ENCODE assay signal across 8 mouse cellular contexts in genomic region chr4:148935211-148935610, GRCm38 (mm10).
A peak's percentile ranks its signal among the peaks of the same experiment; 100 is the strongest.
DNase-seq lines count a peak whose midpoint lies in the region; ATAC-seq and TF ChIP-seq lines count a peak whose summit lies in the region.

No protein-coding gene starts in this region.

- peaks cover 28% of the 10 kb centered on the region for H3K27me3 ChIP-seq in forebrain, embryonic 12.5 days
- H3K27me3 ChIP-seq in hindbrain, embryonic 12.5 days: peaks cover 48% of the 10 kb centered on the region
- peaks cover 8% of the 10 kb centered on the region; the same call in 1 of the 2 replicates for H3K27me3 ChIP-seq in liver, embryonic 12.5 days (replicated peaks)
- 0 out of 2 replicates have a peak, but pooled peaks cover 5% of the 10 kb centered on the region for H3K27me3 ChIP-seq in stomach, embryonic 15.5 days (replicated peaks)

- H3K4me3 ChIP-seq in forebrain, embryonic 12.5 days (replicated peaks): no peak overlapping the region
- H3K4me3 ChIP-seq in hindbrain, embryonic 12.5 days: no peak overlapping the region
- H3K4me3 ChIP-seq in liver, embryonic 12.5 days: no peak overlapping the region
- no peak overlapping the region for H3K4me3 ChIP-seq in stomach, embryonic 15.5 days (replicated peaks)
- H3K4me3 ChIP-seq in left cerebral cortex, adult 2 months: no peak overlapping the region

- ATAC-seq in forebrain, embryonic 12.5 days (ENCODE audit: low FRiP score): peak; percentile 45; the same call in 1 of the 2 replicates
- ATAC-seq in hindbrain, embryonic 12.5 days (ENCODE audit: low FRiP score): peak; percentile 55
- peak; percentile 18; the same call in 1 of the 2 replicates for ATAC-seq in liver, embryonic 12.5 days
- peak; percentile 72 for ATAC-seq in stomach, embryonic 15.5 days (ENCODE audit: insufficient read depth, low FRiP score, low read depth)

- TF ChIP-seq CTCF in brain, embryonic 14.5 days (IDR thresholded peaks at IDR 0.05; ENCODE audit: borderline replicate concordance, extremely low read depth, insufficient read depth, insufficient read length): no peak
- TF ChIP-seq CTCF in left cerebral cortex, adult 2 months (IDR thresholded peaks at IDR 0.05): no peak

- TF ChIP-seq POLR2A in brain, embryonic 14.5 days (IDR thresholded peaks at IDR 0.05; ENCODE audit: borderline replicate concordance, extremely low read depth, insufficient read depth, insufficient read length, poor library complexity, severe bottlenecking): no peak

- peaks cover 2% of the 10 kb centered on the region; the same call in 1 of the 2 replicates for H3K36me3 ChIP-seq in forebrain, embryonic 12.5 days (replicated peaks)
- peaks cover 3% of the 10 kb centered on the region; the same call in 1 of the 2 replicates for H3K36me3 ChIP-seq in hindbrain, embryonic 12.5 days
- H3K36me3 ChIP-seq in liver, embryonic 12.5 days: no peaks in the 10 kb centered on the region
- peaks cover 7% of the 10 kb centered on the region for H3K36me3 ChIP-seq in stomach, embryonic 15.5 days

- intact Hi-C loops in left cerebral cortex, adult 2 months (cut with DNase I): no loop called here

- no peak overlapping the region for H3K4me2 ChIP-seq in forebrain, embryonic 12.5 days
- no peak overlapping the region for H3K4me2 ChIP-seq in hindbrain, embryonic 12.5 days (replicated peaks)
- H3K4me2 ChIP-seq in liver, embryonic 12.5 days: 0 out of 2 replicates have a peak overlapping the region, but pooled peaks have one; percentile 8
- H3K4me2 ChIP-seq in stomach, embryonic 15.5 days: peak overlapping the region; percentile 8; the same call in 1 of the 2 replicates

- WGBS in forebrain, embryonic 12.5 days: 45% methylated on average over 13 of the region's 13 CpGs
- WGBS in hindbrain, embryonic 12.5 days: 30% methylated on average over 13 of the region's 13 CpGs
- 49% methylated on average over 13 of the region's 13 CpGs for WGBS in liver, embryonic 12.5 days (ENCODE audit: insufficient replicate concordance)
- WGBS in stomach, embryonic 15.5 days: 16% methylated on average over 13 of the region's 13 CpGs

- H3K9ac ChIP-seq in forebrain, embryonic 12.5 days: no peak overlapping the region
- H3K9ac ChIP-seq in hindbrain, embryonic 12.5 days: no peak overlapping the region
- no peak overlapping the region for H3K9ac ChIP-seq in liver, embryonic 12.5 days
- no peak overlapping the region for H3K9ac ChIP-seq in stomach, embryonic 15.5 days

- peak; percentile 72 for DNase-seq in brain, embryonic 14.5 days (ENCODE audit: low read depth)
- no peak for DNase-seq in adipocyte (ENCODE audit: low spot score)
- no peak for DNase-seq in left cerebral cortex, adult 2 months (ENCODE audit: extremely low spot score in 1 of 2, low spot score in 2 of 2)
- no peak for DNase-seq in cerebellum, postnatal 36 days

- H3K27ac ChIP-seq in forebrain, embryonic 12.5 days: no peak overlapping the region
- H3K27ac ChIP-seq in hindbrain, embryonic 12.5 days: peak overlapping the region; percentile 36; the same call in 1 of the 2 replicates
- 0 out of 2 replicates have a peak overlapping the region, but pooled peaks have one; percentile 17 for H3K27ac ChIP-seq in liver, embryonic 12.5 days
- H3K27ac ChIP-seq in stomach, embryonic 15.5 days: peak overlapping the region; percentile 64
- no peak overlapping the region for H3K27ac ChIP-seq in left cerebral cortex, adult 2 months

- peaks cover 39% of the 10 kb centered on the region for H3K4me1 ChIP-seq in forebrain, embryonic 12.5 days
- peaks cover 38% of the 10 kb centered on the region for H3K4me1 ChIP-seq in hindbrain, embryonic 12.5 days
- peaks cover 11% of the 10 kb centered on the region for H3K4me1 ChIP-seq in liver, embryonic 12.5 days
- H3K4me1 ChIP-seq in stomach, embryonic 15.5 days: peaks cover 30% of the 10 kb centered on the region

- no peaks in the 10 kb centered on the region for H3K9me3 ChIP-seq in forebrain, embryonic 12.5 days
- no peaks in the 10 kb centered on the region for H3K9me3 ChIP-seq in hindbrain, embryonic 12.5 days (replicated peaks)
- no peaks in the 10 kb centered on the region for H3K9me3 ChIP-seq in liver, embryonic 12.5 days (replicated peaks)
- H3K9me3 ChIP-seq in stomach, embryonic 15.5 days: no peaks in the 10 kb centered on the region

Comparison
In these comparisons a context has a peak if more than half of its experiments do, and no peak if none do; other contexts are left out.
1. ATAC-seq: peak in every context shown above with its lines; median percentile 72 in stomach, embryonic 15.5 days; 55 in hindbrain, embryonic 12.5 days; 45 in forebrain, embryonic 12.5 days; 18 in liver, embryonic 12.5 days.
2. H3K27ac ChIP-seq: peak in hindbrain, embryonic 12.5 days (single experiment), liver, embryonic 12.5 days (single experiment) and stomach, embryonic 15.5 days (single experiment); none in forebrain, embryonic 12.5 days (single experiment) and left cerebral cortex, adult 2 months (single experiment).
3. H3K4me2 ChIP-seq: peak in liver, embryonic 12.5 days (single experiment) and stomach, embryonic 15.5 days (single experiment); none in forebrain, embryonic 12.5 days (single experiment) and hindbrain, embryonic 12.5 days (single experiment).